Mouse (Mus musculus) testis, adult 2 months (tissue): Measurements from ENCODE around the gene Mitf.

Experiments used
- CTCF ChIP-seq: fragments of 200-500 bp; IDR thresholded peaks from 2 replicates; pipeline ENCODE4 v1.5.1; 2012; ENCODE audit warnings: low read depth, mild to moderate bottlenecking, inconsistent platforms, low read length, moderate library complexity; ENCODE audit not compliant: control insufficient read depth, insufficient read depth, insufficient replicate concordance
- POLR2A ChIP-seq: fragments of 200-500 bp; IDR thresholded peaks from 2 replicates; pipeline ENCODE4 v1.6.1; 2012; ENCODE audit warnings: low read depth, mild to moderate bottlenecking, inconsistent platforms, low read length, moderate library complexity; ENCODE audit not compliant: control insufficient read depth

GRCm38 (mm10) chr6:97877492-97877891, 70.6 kb downstream of the Mitf start:
- TF ChIP-seq POLR2A (no peak), CTCF (no peak)
